Comparison of ENCODE assay signal across 9 mouse cellular contexts in genomic region chr11:88851049-88851825, GRCm38 (mm10). TPM values are rescaled to one million over a fixed set of nuclear protein-coding genes. Genes with fewer than 3 reads are reported as not detected.
A peak's percentile ranks its signal among the peaks of the same experiment; 100 is the strongest.
DNase-seq lines count a peak whose midpoint lies in the region; ATAC-seq and TF ChIP-seq lines count a peak whose summit lies in the region.
"Had no signal": no experiment of that assay in that cellular context is flagged by ENCODE, and none has a peak within 500 bp of the region (broad histone marks: within the 10 kb centered on the region; RNA-seq: fewer than 3 reads in every experiment).

No protein-coding gene starts in this region.

- H3K36me3 ChIP-seq in liver, adult 2 months (ENCODE audit: control insufficient read depth, insufficient read depth, low read length): no peaks in the 10 kb centered on the region
- peaks cover 8% of the 10 kb centered on the region for H3K36me3 ChIP-seq in liver, embryonic 12.5 days
- peaks cover 6% of the 10 kb centered on the region; the same call in 1 of the 2 replicates for H3K36me3 ChIP-seq in heart, embryonic 12.5 days
- H3K36me3 ChIP-seq in intestine, postnatal 0 days (ENCODE audit: control insufficient read depth, insufficient read depth): no peaks in the 10 kb centered on the region

- no peak for ATAC-seq in liver, embryonic 12.5 days
- 0 out of 2 replicates have a peak, but pooled peaks have one; percentile 3 for ATAC-seq in heart, embryonic 12.5 days (ENCODE audit: insufficient number of reproducible peaks, low FRiP score)
- no peak for ATAC-seq in intestine, postnatal 0 days

- H3K4me1 ChIP-seq in liver, adult 2 months (ENCODE audit: control insufficient read depth, insufficient read depth, low read length): peaks cover 64% of the 10 kb centered on the region
- peaks cover 21% of the 10 kb centered on the region; the same call in 1 of the 2 replicates for H3K4me1 ChIP-seq in liver, embryonic 12.5 days
- H3K4me1 ChIP-seq in heart, embryonic 12.5 days (replicated peaks): peaks cover 57% of the 10 kb centered on the region
- H3K4me1 ChIP-seq in intestine, postnatal 0 days (replicated peaks; ENCODE audit: control insufficient read depth, insufficient read depth, low read length): peaks cover 9% of the 10 kb centered on the region; the same call in 1 of the 2 replicates

- no peak for TF ChIP-seq POLR2A in liver, adult 2 months (IDR thresholded peaks at IDR 0.05; ENCODE audit: extremely low read depth, insufficient read depth, low read length)

- peaks cover 59% of the 10 kb centered on the region for H3K79me2 ChIP-seq in liver, adult 2 months (ENCODE audit: control insufficient read depth, insufficient read depth, low read length)

- no peak overlapping the region for H3K4me3 ChIP-seq in liver, adult 2 months (ENCODE audit: insufficient read depth, low read depth, low read length)
- no peak overlapping the region for H3K4me3 ChIP-seq in liver, embryonic 12.5 days
- H3K4me3 ChIP-seq in heart, embryonic 12.5 days: no peak overlapping the region
- H3K4me3 ChIP-seq in intestine, postnatal 0 days (ENCODE audit: low read depth, low read length): no peak overlapping the region

- H3K4me2 ChIP-seq in liver, embryonic 12.5 days: no peak overlapping the region
- H3K4me2 ChIP-seq in heart, embryonic 12.5 days: no peak overlapping the region
- H3K4me2 ChIP-seq in intestine, postnatal 0 days (replicated peaks; ENCODE audit: low read depth): no peak overlapping the region

- no peak overlapping the region; the same call in 1 of the 2 replicates for H3K9ac ChIP-seq in liver, adult 2 months (ENCODE audit: low read depth, low read length)
- no peak overlapping the region for H3K9ac ChIP-seq in liver, embryonic 12.5 days
- H3K9ac ChIP-seq in heart, embryonic 12.5 days: peak overlapping the region; percentile 46
- no peak overlapping the region for H3K9ac ChIP-seq in intestine, postnatal 0 days (ENCODE audit: low read depth, low read length)

- peak overlapping the region; percentile 67 for H3K27ac ChIP-seq in liver, adult 2 months (replicated peaks; ENCODE audit: insufficient read depth, low read depth, low read length)
- H3K27ac ChIP-seq in liver, embryonic 12.5 days: no peak overlapping the region
- peak overlapping the region; percentile 97 for H3K27ac ChIP-seq in heart, embryonic 12.5 days (ENCODE audit: poor library complexity, severe bottlenecking)
- H3K27ac ChIP-seq in intestine, postnatal 0 days (ENCODE audit: low read depth, low read length): no peak overlapping the region

- TF ChIP-seq CTCF in liver, adult 2 months (IDR thresholded peaks at IDR 0.05; ENCODE audit: low read depth, low read length): no peak
- no peak for TF ChIP-seq CTCF in intestine, postnatal 0 days (IDR thresholded peaks at IDR 0.05; ENCODE audit: low read depth)

- no peaks in the 10 kb centered on the region for H3K9me3 ChIP-seq in liver, embryonic 12.5 days (replicated peaks)
- no peaks in the 10 kb centered on the region for H3K9me3 ChIP-seq in heart, embryonic 12.5 days (replicated peaks)
- no peaks in the 10 kb centered on the region for H3K9me3 ChIP-seq in intestine, postnatal 0 days (ENCODE audit: control insufficient read depth)

- no peaks in the 10 kb centered on the region for H3K27me3 ChIP-seq in liver, adult 2 months (ENCODE audit: control insufficient read depth, insufficient read depth, low read length)
- no peaks in the 10 kb centered on the region for H3K27me3 ChIP-seq in liver, embryonic 12.5 days (replicated peaks)
- H3K27me3 ChIP-seq in heart, embryonic 12.5 days (replicated peaks): no peaks in the 10 kb centered on the region
- no peaks in the 10 kb centered on the region for H3K27me3 ChIP-seq in intestine, postnatal 0 days (replicated peaks; ENCODE audit: control insufficient read depth, insufficient read depth, low read length)

- peak; percentile 90 for DNase-seq in liver, adult 2 months (ENCODE audit: extremely low read depth, low read depth, low spot score)
- peak; percentile 78 for DNase-seq in cerebellum, adult 11-12 months
- DNase-seq in kidney, postnatal 25 days: peak; percentile 72 to 90
- no peak for DNase-seq in frontal cortex, postnatal 25 days (ENCODE audit: low spot score in 2 of 2)
- DNase-seq in natural killer cell, adult 2 months (ENCODE audit: low spot score in 2 of 2): no peak
- DNase-seq: thymus, adult 2 months had no signal

- WGBS in liver, adult 2 months: 40% methylated on average over 15 of the region's 15 CpGs
- 80% methylated on average over 15 of the region's 15 CpGs for WGBS in liver, embryonic 12.5 days (ENCODE audit: insufficient replicate concordance)
- 73% methylated on average over 15 of the region's 15 CpGs for WGBS in heart, embryonic 12.5 days
- WGBS in intestine, postnatal 0 days: 84% methylated on average over 15 of the region's 15 CpGs

RNA-seq across cellular contexts. Expression of gene Akap1, which starts 13.1 kb away (rescaled TPM):
- 37.7 and 53.6 TPM in 2 replicates for total RNA-seq in liver, adult 2 months (2014; rRNA removed)
- 58.0 and 81.5 TPM in 2 replicates for polyA plus RNA-seq in liver, adult 2 months (2012; rRNA removed)
- 12.3 and 14.0 TPM in 2 replicates for polyA plus RNA-seq in liver, embryonic 12.5 days (2016; fragmentation: Nextera tagmentation; extraction: Ambion mirVana)
- polyA plus RNA-seq in heart, embryonic 12.5 days (2016; fragmentation: Nextera tagmentation; extraction: Ambion mirVana): 34.1 and 38.9 TPM in 2 replicates
- 12.3 and 12.4 TPM in 2 replicates for polyA plus RNA-seq in intestine, postnatal 0 days (2015; fragmentation: Nextera tagmentation; extraction: Ambion mirVana)

Comparison
In these comparisons a context has a peak if more than half of its experiments do, and no peak if none do; other contexts are left out.
1. H3K27ac ChIP-seq: peak in liver, adult 2 months (single experiment) and heart, embryonic 12.5 days (single experiment); none in liver, embryonic 12.5 days (single experiment) and intestine, postnatal 0 days (single experiment).
2. DNase-seq: peak in liver, adult 2 months (single experiment), cerebellum, adult 11-12 months (single experiment) and kidney, postnatal 25 days (2 of 2); none in frontal cortex, postnatal 25 days (0 of 2) and natural killer cell, adult 2 months (0 of 2).